Mouse (Mus musculus) kidney, postnatal 4 days (tissue): ENCODE measurements around the gene St3gal2.
"Not testable (repeated sequence)": the region's sequence is repeated elsewhere in the genome, so short reads cannot be mapped to it uniquely, and the experiment has no call there.

Experiments used
- DNase-seq, 2 experiments: peaks; one replicate each; pipeline ENCODE4 v3.0.0; 2021; ENCODE audit warnings: mixed read lengths in 2 of 2

The St3gal2 gene

GRCm38 (mm10) chr8:110954776-110955175 lies 35.1 kb downstream of the St3gal2 start:
- no peak for DNase-seq

GRCm38 (mm10) chr8:110956619-110957450 lies 37.1 kb downstream of the St3gal2 start:
- DNase-seq: no peak

GRCm38 (mm10) chr8:110957471-110957870 lies 37.7 kb downstream of the St3gal2 start:
- DNase-seq: no peak

DNA sequence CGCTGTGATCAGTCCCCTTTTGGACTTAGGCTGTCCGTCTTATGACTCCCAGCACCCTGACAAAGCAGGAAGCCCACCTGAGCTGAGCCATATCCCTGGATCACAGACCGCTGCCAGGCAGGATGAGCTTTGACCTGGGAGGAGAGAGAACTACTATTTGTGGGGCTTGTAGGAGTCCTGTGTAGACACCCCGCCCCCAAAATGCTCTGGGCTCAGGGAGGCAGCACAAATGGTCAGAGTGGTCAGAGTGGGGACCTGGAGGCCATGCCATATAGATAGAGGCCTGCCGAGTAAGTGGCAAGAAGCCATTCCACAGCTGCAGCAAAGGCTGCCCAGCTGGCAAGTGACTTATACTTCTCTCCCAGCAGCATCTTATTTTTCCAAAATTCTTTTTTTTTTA lies 38.4 kb downstream of the St3gal2 start:
- no peak for DNase-seq

GRCm38 (mm10) chr8:110958553-110958952 lies 38.8 kb downstream of the St3gal2 start:
- DNase-seq: not testable (repeated sequence)

DNA sequence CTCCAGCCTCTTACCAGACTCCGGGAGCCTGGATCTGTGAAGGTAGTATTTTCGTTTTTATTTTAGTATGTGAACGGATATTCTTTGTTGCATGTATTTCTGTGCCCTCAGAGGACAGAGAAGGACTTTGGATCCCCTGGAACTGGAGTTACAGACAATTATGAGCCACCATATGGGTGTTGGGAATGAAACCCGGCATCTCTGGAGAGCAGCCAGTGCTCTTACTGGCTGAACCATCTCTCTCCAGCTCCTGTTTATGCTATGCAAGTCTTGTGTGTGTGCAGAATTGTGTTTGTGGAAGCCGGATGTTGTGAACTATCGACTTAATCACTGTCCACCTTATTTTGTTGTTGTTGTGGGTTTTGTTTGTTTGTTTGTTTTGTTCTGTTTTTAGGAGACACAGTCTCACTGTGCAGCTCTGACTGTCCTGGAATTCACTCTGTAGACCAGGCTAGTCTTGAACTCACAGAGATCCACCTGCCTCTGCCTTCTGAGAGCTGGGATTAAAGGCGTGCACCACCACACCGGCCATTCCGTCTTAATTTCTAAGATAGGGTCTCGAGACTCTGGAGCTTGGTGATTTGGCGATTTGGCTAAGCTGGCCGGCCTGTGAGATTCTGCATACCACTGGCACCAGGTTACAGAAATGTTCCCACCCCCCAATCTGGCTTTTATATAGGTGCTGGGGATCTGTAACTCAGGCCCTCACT lies 39.5 kb downstream of the St3gal2 start:
- no peak for DNase-seq

GRCm38 (mm10) chr8:110959906-110960305 lies 40.2 kb downstream of the St3gal2 start:
- DNase-seq: no peak

- DNase-seq: no peak
Observed at GRCm38 (mm10) chr8:110963051-110963450, 43.3 kb downstream of the St3gal2 start.

GRCm38 (mm10) chr8:110964666-110965065 lies 44.9 kb downstream of the St3gal2 start:
- no peak for DNase-seq

DNA sequence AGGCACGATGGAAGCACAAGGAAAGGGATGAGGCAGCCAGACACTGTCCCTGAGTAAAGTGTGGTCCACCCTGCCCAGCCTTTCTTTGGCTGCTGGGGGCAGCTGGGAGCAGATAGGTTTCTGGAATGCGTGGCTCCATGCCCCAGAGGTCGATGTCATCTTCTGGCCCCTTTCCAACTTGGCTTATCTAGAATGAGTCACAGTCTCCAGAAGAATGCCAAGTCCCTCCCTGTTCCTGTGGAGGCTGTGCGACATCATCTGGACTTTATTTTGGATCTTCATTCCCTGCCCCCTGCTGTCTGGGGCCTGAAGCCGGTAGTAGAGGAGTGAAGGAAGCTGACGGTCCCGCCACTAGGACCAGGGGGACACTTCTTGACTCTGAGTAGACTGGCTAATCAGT lies 45.9 kb downstream of the St3gal2 start:
- DNase-seq: peak; percentile 70 to 77

GRCm38 (mm10) chr8:110966586-110966985 lies 46.9 kb downstream of the St3gal2 start:
- DNase-seq: peak in 1 of 2 experiments; percentile 38

DNA sequence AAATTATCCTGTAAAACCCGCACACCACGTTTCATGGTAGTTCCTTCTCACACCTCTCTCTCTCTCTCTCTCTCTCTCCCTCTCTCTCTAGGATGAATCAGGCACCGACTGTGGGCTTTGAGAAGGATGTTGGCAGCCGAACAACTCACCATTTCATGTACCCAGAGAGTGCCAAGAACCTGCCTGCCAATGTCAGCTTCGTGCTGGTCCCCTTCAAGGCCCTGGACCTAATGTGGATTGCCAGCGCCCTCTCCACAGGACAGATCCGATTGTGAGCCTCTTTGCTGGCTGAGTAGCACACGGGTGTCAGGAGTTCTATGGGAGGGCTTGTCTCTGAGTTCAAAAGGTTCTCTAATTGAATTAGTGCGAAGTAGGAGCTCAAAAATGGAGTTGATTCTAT lies 47.6 kb downstream of the St3gal2 start:
- no peak for DNase-seq

GRCm38 (mm10) chr8:110969910-110970770 lies 50.4 kb downstream of the St3gal2 start:
- peak; percentile 90 to 95 for DNase-seq

- not testable (repeated sequence) for DNase-seq
Observed at GRCm38 (mm10) chr8:110976532-110976931, 56.8 kb downstream of the St3gal2 start.

GRCm38 (mm10) chr8:110977987-110978386 lies 58.3 kb downstream of the St3gal2 start:
- not testable (repeated sequence) for DNase-seq

- DNase-seq: no peak
Observed at GRCm38 (mm10) chr8:110981304-110981703, 61.6 kb downstream of the St3gal2 start.

DNA sequence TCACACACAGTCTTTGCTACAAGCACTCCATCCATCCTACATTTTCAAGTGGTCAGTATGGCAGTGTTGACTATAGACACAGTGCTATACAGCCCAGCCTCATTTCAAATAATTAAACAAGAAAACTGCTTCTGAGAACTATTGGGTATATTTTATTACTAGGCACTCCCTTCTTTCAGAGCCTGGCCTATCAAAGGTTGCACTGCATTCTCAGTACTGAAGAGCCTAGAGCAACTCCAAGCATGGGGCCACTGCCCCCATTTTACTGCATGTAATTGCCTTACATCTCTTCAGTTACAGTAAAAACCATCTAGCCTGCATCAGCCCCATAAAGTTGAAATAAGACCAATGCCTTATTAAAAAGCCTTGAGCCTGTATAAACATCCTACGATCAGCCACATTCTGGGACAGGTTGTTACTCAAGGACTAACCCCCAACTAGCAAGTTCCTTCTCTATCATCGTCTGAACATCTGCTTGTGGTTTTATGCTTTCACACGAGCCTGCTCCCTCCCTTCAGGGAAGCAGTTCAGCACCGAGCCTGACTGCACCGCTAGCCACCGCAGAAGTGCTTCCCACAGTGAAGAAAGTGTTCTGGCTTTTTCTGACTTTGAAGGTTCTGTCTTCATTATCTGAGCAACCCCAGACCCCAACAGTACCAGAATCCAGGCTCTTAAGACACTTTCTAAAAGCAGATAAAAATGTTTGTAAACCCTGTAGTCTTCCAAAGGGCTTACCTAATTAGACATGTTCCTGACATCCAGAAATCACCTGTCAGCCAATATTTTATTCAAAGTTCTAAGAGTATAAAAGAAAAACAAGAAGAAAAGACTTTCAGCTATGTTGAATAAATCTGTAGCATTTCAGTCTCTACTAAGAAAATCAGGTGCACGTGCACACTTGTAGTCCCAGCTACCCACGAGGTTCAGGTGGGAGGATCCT lies 68.4 kb downstream of the St3gal2 start:
- no peak for DNase-seq

GRCm38 (mm10) chr8:110990017-110990416 lies 70.3 kb downstream of the St3gal2 start:
- no peak for DNase-seq

DNA sequence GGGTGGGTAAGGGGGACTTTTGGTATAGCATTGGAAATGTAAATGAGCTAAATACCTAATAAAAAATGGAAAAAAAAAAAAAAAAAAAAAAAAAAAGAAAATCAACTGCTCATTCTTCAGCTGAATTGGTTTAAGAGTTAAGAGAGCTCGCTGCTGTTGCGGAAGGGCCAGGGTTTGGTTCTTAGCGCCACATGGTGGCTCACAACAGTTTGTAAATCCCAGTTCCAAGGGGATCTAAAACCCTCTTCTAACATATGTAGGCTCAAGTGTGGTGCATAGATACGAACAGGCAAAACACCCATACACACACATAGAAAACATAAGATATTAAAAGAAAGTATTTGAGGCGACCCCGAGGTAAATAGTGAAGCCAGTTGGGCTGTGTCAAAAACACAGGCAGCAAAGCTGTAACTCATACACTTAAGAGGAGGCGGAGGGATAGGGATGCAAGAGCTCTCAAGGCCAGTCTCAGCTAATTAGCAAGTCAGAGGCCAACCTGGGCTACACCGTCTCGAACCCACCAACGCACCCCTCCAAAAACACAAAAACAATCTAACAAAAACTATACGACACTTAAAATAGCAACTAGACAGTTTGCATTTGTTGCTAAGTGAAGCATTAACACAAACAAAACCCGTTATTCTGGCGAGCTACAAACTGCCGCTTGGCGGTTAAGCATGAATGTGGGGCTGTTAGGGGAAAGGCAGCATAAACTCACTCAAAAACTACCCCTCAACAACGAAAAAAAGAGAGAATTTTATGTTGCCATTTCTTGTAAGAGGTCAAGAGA lies 77.1 kb downstream of the St3gal2 start:
- DNase-seq: no peak

GRCm38 (mm10) chr8:110997547-110998531 lies 78.1 kb downstream of the St3gal2 start, which contains the start of gene Ddx19a:
Gene Ddx19a (minus strand): TSS chr8:110997800.
- DNase-seq: peak; percentile 90 to 94
